Mouse (Mus musculus): ENCODE results near the gene Ola1. TPM values are rescaled to one million over a fixed set of nuclear protein-coding genes. Genes with fewer than 3 reads are reported as not detected.

Gene Ola1
- polyA plus RNA-seq, 1 experiment, result 37.9 TPM

- TF ChIP-seq CTCF (IDR thresholded peaks at IDR 0.05; ENCODE audit: control insufficient read depth, insufficient read depth, low read length), result no peak
- no peak for TF ChIP-seq POLR2A (IDR thresholded peaks at IDR 0.05; ENCODE audit: borderline replicate concordance, control insufficient read depth, low read depth, low read length)
- no peak overlapping the region for H3K4me3 ChIP-seq (replicated peaks; ENCODE audit: control insufficient read depth, low read depth, low read length)
- no peak overlapping the region for H3K27ac ChIP-seq (ENCODE audit: control insufficient read depth, insufficient read depth, low read depth, low read length, poor library complexity)
- H3K4me1 ChIP-seq (ENCODE audit: control insufficient read depth, insufficient read depth, low read length), result no peaks in the 10 kb centered on the region; the same call in 1 of the 2 replicates
- 89% methylated on average over 8 of the region's 8 CpGs for WGBS
Observed at GRCm38 (mm10) chr2:73091302-73091701, 127.4 kb downstream of the Ola1 start.

GRCm38 (mm10) chr2:73087641-73088040 is 131.1 kb downstream of the Ola1 start:
- Histone ChIP-seq H3K27ac (ENCODE audit: control insufficient read depth, insufficient read depth, low read depth, low read length, poor library complexity) (no peak overlapping the region), H3K4me1 (ENCODE audit: control insufficient read depth, insufficient read depth, low read length) (peaks cover 2% of the 10 kb centered on the region; the same call in 1 of the 2 replicates), H3K4me3 (replicated peaks; ENCODE audit: control insufficient read depth, low read depth, low read length) (no peak overlapping the region)
- TF ChIP-seq POLR2A (IDR thresholded peaks at IDR 0.05; ENCODE audit: borderline replicate concordance, control insufficient read depth, low read depth, low read length), result no peak
- TF ChIP-seq CTCF (IDR thresholded peaks at IDR 0.05; ENCODE audit: control insufficient read depth, insufficient read depth, low read length), result no peak
- WGBS, result 84% methylated on average over 3 of the region's 3 CpGs

GRCm38 (mm10) chr2:73085669-73086304 is 132.9 kb downstream of the Ola1 start:
- Histone ChIP-seq H3K4me3 (replicated peaks; ENCODE audit: control insufficient read depth, low read depth, low read length) (no peak overlapping the region), H3K4me1 (ENCODE audit: control insufficient read depth, insufficient read depth, low read length) (peaks cover 2% of the 10 kb centered on the region; the same call in 1 of the 2 replicates), H3K27ac (ENCODE audit: control insufficient read depth, insufficient read depth, low read depth, low read length, poor library complexity) (no peak overlapping the region)
- no peak for TF ChIP-seq POLR2A (IDR thresholded peaks at IDR 0.05; ENCODE audit: borderline replicate concordance, control insufficient read depth, low read depth, low read length)
- TF ChIP-seq CTCF (IDR thresholded peaks at IDR 0.05; ENCODE audit: control insufficient read depth, insufficient read depth, low read length), result no peak
- 19% methylated on average over 8 of the region's 8 CpGs for WGBS

- WGBS, result 83% methylated on average over 10 of the region's 10 CpGs
- TF ChIP-seq POLR2A (IDR thresholded peaks at IDR 0.05; ENCODE audit: borderline replicate concordance, control insufficient read depth, low read depth, low read length) (no peak), CTCF (IDR thresholded peaks at IDR 0.05; ENCODE audit: control insufficient read depth, insufficient read depth, low read length) (no peak)
- Histone ChIP-seq H3K4me3 (replicated peaks; ENCODE audit: control insufficient read depth, low read depth, low read length) (no peak overlapping the region), H3K4me1 (ENCODE audit: control insufficient read depth, insufficient read depth, low read length) (peaks cover 2% of the 10 kb centered on the region; the same call in 1 of the 2 replicates), H3K27ac (ENCODE audit: control insufficient read depth, insufficient read depth, low read depth, low read length, poor library complexity) (no peak overlapping the region)
Observed at GRCm38 (mm10) chr2:73082476-73082875, 136.2 kb downstream of the Ola1 start.

- no peak overlapping the region for H3K4me3 ChIP-seq (replicated peaks; ENCODE audit: control insufficient read depth, low read depth, low read length)
- TF ChIP-seq POLR2A (IDR thresholded peaks at IDR 0.05; ENCODE audit: borderline replicate concordance, control insufficient read depth, low read depth, low read length), result no peak
- no peak for TF ChIP-seq CTCF (IDR thresholded peaks at IDR 0.05; ENCODE audit: control insufficient read depth, insufficient read depth, low read length)
- WGBS, result 72% methylated on average over 2 of the region's 2 CpGs
- H3K27ac ChIP-seq (ENCODE audit: control insufficient read depth, insufficient read depth, low read depth, low read length, poor library complexity), result no peak overlapping the region
- H3K4me1 ChIP-seq (ENCODE audit: control insufficient read depth, insufficient read depth, low read length), result peaks cover 2% of the 10 kb centered on the region; the same call in 1 of the 2 replicates
Observed at GRCm38 (mm10) chr2:73081861-73082260, 136.9 kb downstream of the Ola1 start.

GRCm38 (mm10) chr2:73080084-73080483 is 138.6 kb downstream of the Ola1 start:
- WGBS, result 33% methylated on average over 1 of the region's 2 CpGs
- Histone ChIP-seq H3K4me1 (ENCODE audit: control insufficient read depth, insufficient read depth, low read length) (no peaks in the 10 kb centered on the region; the same call in 1 of the 2 replicates), H3K4me3 (replicated peaks; ENCODE audit: control insufficient read depth, low read depth, low read length) (no peak overlapping the region), H3K27ac (ENCODE audit: control insufficient read depth, insufficient read depth, low read depth, low read length, poor library complexity) (no peak overlapping the region)
- no peak for TF ChIP-seq POLR2A (IDR thresholded peaks at IDR 0.05; ENCODE audit: borderline replicate concordance, control insufficient read depth, low read depth, low read length)
- TF ChIP-seq CTCF (IDR thresholded peaks at IDR 0.05; ENCODE audit: control insufficient read depth, insufficient read depth, low read length), result 0 out of 2 replicates have a peak, but pooled peaks have one; percentile 25

GRCm38 (mm10) chr2:73079311-73079710 is 139.4 kb downstream of the Ola1 start:
- WGBS, result 87% methylated on average over 15 of the region's 15 CpGs
- TF ChIP-seq CTCF (IDR thresholded peaks at IDR 0.05; ENCODE audit: control insufficient read depth, insufficient read depth, low read length), result no peak
- no peak for TF ChIP-seq POLR2A (IDR thresholded peaks at IDR 0.05; ENCODE audit: borderline replicate concordance, control insufficient read depth, low read depth, low read length)
- Histone ChIP-seq H3K4me1 (ENCODE audit: control insufficient read depth, insufficient read depth, low read length) (no peaks in the 10 kb centered on the region; the same call in 1 of the 2 replicates), H3K4me3 (replicated peaks; ENCODE audit: control insufficient read depth, low read depth, low read length) (no peak overlapping the region), H3K27ac (ENCODE audit: control insufficient read depth, insufficient read depth, low read depth, low read length, poor library complexity) (no peak overlapping the region; the same call in 1 of the 2 replicates)

- Histone ChIP-seq H3K4me1 (ENCODE audit: control insufficient read depth, insufficient read depth, low read length) (no peaks in the 10 kb centered on the region), H3K4me3 (replicated peaks; ENCODE audit: control insufficient read depth, low read depth, low read length) (no peak overlapping the region), H3K27ac (ENCODE audit: control insufficient read depth, insufficient read depth, low read depth, low read length, poor library complexity) (no peak overlapping the region)
- no peak for TF ChIP-seq CTCF (IDR thresholded peaks at IDR 0.05; ENCODE audit: control insufficient read depth, insufficient read depth, low read length)
- 74% methylated on average over 11 of the region's 11 CpGs for WGBS
Observed at GRCm38 (mm10) chr2:73073811-73074472, 144.8 kb downstream of the Ola1 start.

Data from bone marrow, adult 2 months (tissue).